Mouse (Mus musculus) intestine, postnatal 0 days (tissue): ENCODE measurements around the gene AB124611. TPM values are rescaled to one million over a fixed set of nuclear protein-coding genes. Genes with fewer than 3 reads are reported as not detected.
A peak's percentile ranks its signal among the peaks of the same experiment; 100 is the strongest.

Experiments used
- ATAC-seq: fragments of 200-750 bp; cut with Nextera tagmentation; 2 replicates; pipeline ENCODE4 v1.8.0; 2017; ENCODE audit warnings: mild to moderate bottlenecking, moderate TSS enrichment, moderate library complexity
- H3K27ac ChIP-seq: fragments of 300-500 bp; sonication (generic); 2 replicates; pipeline ENCODE4 v1.5.1; 2014; ENCODE audit warnings: mild to moderate bottlenecking, low read depth, low read length, moderate library complexity
- H3K27me3 ChIP-seq: fragments of 300-500 bp; sonication (generic); replicated peaks from 2 replicates; pipeline ENCODE4 v1.6.1; 2014; ENCODE audit warnings: low read length, mixed read lengths; ENCODE audit not compliant: control insufficient read depth, insufficient read depth
- H3K36me3 ChIP-seq: fragments of 300-500 bp; sonication (generic); 2 replicates; pipeline ENCODE4 v1.6.1; 2014; ENCODE audit warnings: mild to moderate bottlenecking, moderate library complexity; ENCODE audit not compliant: control insufficient read depth, insufficient read depth
- H3K4me1 ChIP-seq: fragments of 300-500 bp; sonication (generic); replicated peaks from 2 replicates; pipeline ENCODE4 v1.6.1; 2014; ENCODE audit warnings: antibody characterized with exemption, low read length, mixed read lengths; ENCODE audit not compliant: control insufficient read depth, insufficient read depth
- H3K4me2 ChIP-seq: fragments of 300-500 bp; sonication (generic); replicated peaks from 2 replicates; pipeline ENCODE4 v1.6.1; 2014; ENCODE audit warnings: low read depth, mild to moderate bottlenecking, moderate library complexity
- H3K4me3 ChIP-seq: fragments of 300-500 bp; sonication (generic); 2 replicates; pipeline ENCODE4 v1.5.1; 2014; ENCODE audit warnings: low read depth, low read length
- H3K9ac ChIP-seq: fragments of 300-500 bp; sonication (generic); 2 replicates; pipeline ENCODE4 v1.6.1; 2014; ENCODE audit warnings: mild to moderate bottlenecking, low read depth, low read length
- H3K9me3 ChIP-seq: fragments of 300-500 bp; sonication (generic); 2 replicates; pipeline ENCODE4 v1.6.1; 2016; ENCODE audit warnings: mixed run types; ENCODE audit not compliant: control insufficient read depth
- CTCF ChIP-seq: sonication (generic); IDR thresholded peaks from 2 replicates; pipeline ENCODE4 v1.5.1; 2016; ENCODE audit warnings: low read depth, mild to moderate bottlenecking, control low read depth, antibody characterized with exemption, moderate library complexity
- whole genome bisulfite sequencing: fragments of 180-500 bp; shearing (Covaris S2); extraction: QIAGEN DNeasy Blood & Tissue Kit; methylation state at CpG from one replicate; pipeline ENCODE4 v1.1.7; 2014; 5-methylcytosine and 5-hydroxymethylcytosine counted together
- polyA plus RNA-seq: library from polyadenylated mRNA; unstranded; fragments of >200 nt; fragmentation: Nextera tagmentation; extraction: Ambion mirVana; gene quantifications from 2 replicates; pipeline ENCODE4 v1.2.1, GENCODE M21; 2015

Gene AB124611
- polyA plus RNA-seq, 1 experiment from 2014 or later, result 0.43 TPM

DNA sequence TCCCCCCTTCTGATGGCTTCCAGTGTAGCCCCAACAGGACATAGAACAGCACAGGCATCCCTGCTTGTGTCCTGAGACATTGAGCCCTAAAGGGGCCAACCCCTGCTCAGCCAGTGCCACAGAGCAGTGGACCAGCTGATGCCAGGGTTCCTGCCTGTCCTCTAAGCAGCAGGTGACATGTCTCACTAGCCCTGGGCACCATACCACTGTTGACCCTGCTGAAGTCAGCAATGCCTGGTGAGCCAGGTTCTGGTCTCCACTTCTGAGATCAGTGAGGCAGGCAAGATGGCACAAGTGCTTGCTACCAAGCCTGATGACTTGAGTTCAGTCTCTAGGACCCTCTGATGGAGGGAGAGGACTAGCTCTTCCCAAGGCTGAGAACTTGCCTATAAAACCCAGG is 20.2 kb upstream of the AB124611 start:
- TF ChIP-seq CTCF, result no peak
- peaks cover 64% of the 10 kb centered on the region for H3K36me3 ChIP-seq
- H3K27me3 ChIP-seq, result no peaks in the 10 kb centered on the region
- no peaks in the 10 kb centered on the region for H3K9me3 ChIP-seq
- no peak overlapping the region for H3K9ac ChIP-seq
- no peak overlapping the region for H3K4me3 ChIP-seq
- peak overlapping the region; percentile 28; the same call in 1 of the 2 replicates for H3K27ac ChIP-seq
- H3K4me2 ChIP-seq, result no peak overlapping the region
- ATAC-seq, result no peak
- no peaks in the 10 kb centered on the region for H3K4me1 ChIP-seq

DNA sequence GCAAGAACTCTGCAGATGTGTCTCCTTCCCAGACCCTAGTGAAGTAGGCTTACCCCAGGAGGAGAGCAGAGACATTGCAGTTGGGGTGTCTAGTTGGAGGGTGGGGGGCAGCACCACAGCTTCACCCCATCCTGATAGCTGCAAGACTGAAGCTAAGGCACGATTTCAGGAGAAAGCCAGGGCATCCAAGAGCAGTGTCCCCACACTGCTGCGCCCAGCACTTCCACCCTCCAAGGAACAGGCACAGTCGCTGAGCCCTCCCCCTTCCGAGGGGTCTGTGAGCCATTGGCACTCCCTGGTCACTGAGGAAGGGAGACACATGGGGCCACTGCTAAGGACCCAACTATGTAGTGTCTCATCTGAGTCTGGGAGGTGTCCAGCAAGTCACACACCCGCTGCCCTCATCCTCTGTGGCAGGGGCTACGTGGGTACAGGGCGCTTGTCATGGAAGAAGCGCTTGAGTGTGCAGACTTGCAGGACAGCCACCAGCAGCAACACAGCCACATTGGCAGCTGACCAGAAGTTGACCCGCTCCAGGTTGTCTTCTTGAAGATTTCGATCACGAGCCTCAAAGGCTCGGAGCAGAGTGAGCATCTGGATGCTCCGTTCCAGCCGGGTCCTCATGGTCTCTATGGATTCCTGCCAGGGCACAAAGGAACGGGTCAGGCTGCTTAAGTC is 18.1 kb upstream of the AB124611 start:
- no peak overlapping the region for H3K4me3 ChIP-seq
- H3K36me3 ChIP-seq, result peaks cover 54% of the 10 kb centered on the region
- no peak for ATAC-seq
- H3K27ac ChIP-seq, result no peak overlapping the region
- WGBS, result 90% methylated on average over 15 of the region's 15 CpGs
- H3K4me1 ChIP-seq, result no peaks in the 10 kb centered on the region
- TF ChIP-seq CTCF, result no peak
- H3K9me3 ChIP-seq, result no peaks in the 10 kb centered on the region
- no peak overlapping the region for H3K9ac ChIP-seq
- no peaks in the 10 kb centered on the region for H3K27me3 ChIP-seq
- no peak overlapping the region for H3K4me2 ChIP-seq

- Histone ChIP-seq H3K4me1 (no peaks in the 10 kb centered on the region), H3K4me2 (peak overlapping the region; percentile 67), H3K9me3 (no peaks in the 10 kb centered on the region), H3K27ac (no peak overlapping the region), H3K36me3 (peaks cover 44% of the 10 kb centered on the region), H3K27me3 (no peaks in the 10 kb centered on the region), H3K4me3 (peak overlapping the region; percentile 55), H3K9ac (no peak overlapping the region; the same call in 1 of the 2 replicates)
- ATAC-seq, result no peak
- TF ChIP-seq CTCF, result no peak
- 67% methylated on average over 7 of the region's 7 CpGs for WGBS
Measured at GRCm38 (mm10) chr9:21508871-21509404, 17.0 kb upstream of the AB124611 start.

DNA sequence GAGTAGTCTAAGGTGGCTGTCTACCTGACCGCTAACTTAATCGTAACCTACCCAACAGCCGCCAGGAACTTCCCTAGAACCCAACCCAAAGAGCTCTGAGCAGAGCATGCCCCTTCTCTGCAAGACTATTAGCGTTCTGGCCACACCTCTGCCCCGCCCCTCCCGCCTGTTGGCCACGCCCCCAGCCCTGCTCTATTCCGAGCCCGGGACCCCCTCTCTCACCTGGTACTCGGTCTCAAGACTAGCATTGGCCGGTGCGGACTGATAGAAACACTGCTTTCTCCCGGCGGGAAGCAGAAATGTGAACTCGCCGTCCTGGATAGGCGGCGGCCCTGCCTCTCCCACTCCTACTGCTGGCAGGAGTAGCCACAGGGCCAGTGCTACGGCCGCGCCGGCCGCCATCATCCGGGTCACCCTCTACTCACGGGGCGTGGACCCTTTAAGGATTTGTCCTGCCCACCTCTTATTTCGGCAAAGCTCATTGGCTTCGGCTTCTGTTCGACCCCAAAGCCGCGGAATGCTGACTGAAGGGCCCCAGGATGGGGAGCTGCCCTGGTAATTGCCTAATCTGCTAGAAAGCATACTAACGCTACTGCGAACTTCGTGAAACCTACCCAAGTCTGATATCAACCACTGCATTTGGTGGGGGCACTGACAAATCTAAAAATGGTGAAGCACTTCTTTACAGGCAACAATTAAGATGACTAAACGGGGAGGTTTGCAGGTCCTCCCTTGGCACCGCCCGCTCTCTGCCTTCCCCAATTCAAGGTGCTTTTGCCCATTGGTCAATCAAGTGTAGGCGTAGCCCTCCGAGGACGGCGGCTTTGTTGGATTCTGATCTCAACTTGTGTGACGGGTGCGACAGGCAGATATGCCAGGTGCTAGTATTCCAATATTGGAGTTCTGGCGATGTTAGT is 15.9 kb upstream of the AB124611 start, which contains the start of gene Tmed1:
TSS of gene Tmed1 (minus strand) at position 481 of the 917 bp plus-strand sequence.
- Histone ChIP-seq H3K9ac (peak within 1 kb of the TSS; percentile 32), H3K36me3 (peaks cover 33% of the 10 kb centered on the region), H3K27me3 (no peaks in the 10 kb centered on the region), H3K27ac (peak within 1 kb of the TSS; percentile 65), H3K4me2 (peak within 1 kb of the TSS; percentile 67), H3K9me3 (no peaks in the 10 kb centered on the region), H3K4me1 (no peaks in the 10 kb centered on the region), H3K4me3 (peak within 1 kb of the TSS; percentile 55)
- ATAC-seq, result peak; percentile 97
- WGBS, result under 1% methylated on average over 44 of the region's 44 CpGs
- no peak for TF ChIP-seq CTCF

- WGBS, result 6% methylated on average over 7 of the region's 7 CpGs
- no peak overlapping the region for H3K9ac ChIP-seq
- H3K4me3 ChIP-seq, result peak overlapping the region; percentile 55
- H3K27ac ChIP-seq, result peak overlapping the region; percentile 65; the same call in 1 of the 2 replicates
- ATAC-seq, result no peak
- H3K27me3 ChIP-seq, result no peaks in the 10 kb centered on the region
- H3K4me1 ChIP-seq, result no peaks in the 10 kb centered on the region
- peak overlapping the region; percentile 67 for H3K4me2 ChIP-seq
- no peaks in the 10 kb centered on the region for H3K9me3 ChIP-seq
- TF ChIP-seq CTCF, result no peak
- peaks cover 26% of the 10 kb centered on the region for H3K36me3 ChIP-seq
Measured at GRCm38 (mm10) chr9:21510689-21511015, 15.3 kb upstream of the AB124611 start.

GRCm38 (mm10) chr9:21511052-21511451 is 14.9 kb upstream of the AB124611 start:
- WGBS, result 70% methylated on average over 9 of the region's 9 CpGs
- no peaks in the 10 kb centered on the region for H3K9me3 ChIP-seq

More at GRCm38 (mm10) chr9:21511052-21511451, 14.9 kb upstream of the AB124611 start:
- no peak for TF ChIP-seq CTCF
- Histone ChIP-seq H3K9ac (no peak overlapping the region), H3K27me3 (no peaks in the 10 kb centered on the region), H3K36me3 (peaks cover 22% of the 10 kb centered on the region), H3K4me3 (no peak overlapping the region), H3K4me2 (peak overlapping the region; percentile 67; the same call in 1 of the 2 replicates), H3K4me1 (no peaks in the 10 kb centered on the region), H3K27ac (no peak overlapping the region)
- no peak for ATAC-seq
